Mouse (Mus musculus) heart, postnatal 10 days (tissue): Measurements from ENCODE around the gene Olfr1373. TPM values are rescaled to one million over a fixed set of nuclear protein-coding genes. Genes with fewer than 3 reads are reported as not detected.

ENCODE experiments used
- DNase-seq, 2 experiments: peaks; one replicate each; pipeline ENCODE4 v3.0.0; 2021
- intact Hi-C: fragments of 180-260 bp; cut with DNase I; formaldehyde crosslinking; loops from one replicate; pipeline ENCODE4 v1.15.1; 2025
- microRNA-seq, 2 experiments: library from miRNA; unstranded; fragments of <30 nt; microRNA quantifications; one replicate each; pipeline ENCODE4 v1.2.0; 2022
- total RNA-seq, 2 experiments: library from RNA; stranded (reverse); gene quantifications; 2 replicates each; pipeline ENCODE4 v1.2.3; 2021

Olfr1373 gene
- total RNA-seq, 2 experiments from 2014 or later = not detected

DNA sequence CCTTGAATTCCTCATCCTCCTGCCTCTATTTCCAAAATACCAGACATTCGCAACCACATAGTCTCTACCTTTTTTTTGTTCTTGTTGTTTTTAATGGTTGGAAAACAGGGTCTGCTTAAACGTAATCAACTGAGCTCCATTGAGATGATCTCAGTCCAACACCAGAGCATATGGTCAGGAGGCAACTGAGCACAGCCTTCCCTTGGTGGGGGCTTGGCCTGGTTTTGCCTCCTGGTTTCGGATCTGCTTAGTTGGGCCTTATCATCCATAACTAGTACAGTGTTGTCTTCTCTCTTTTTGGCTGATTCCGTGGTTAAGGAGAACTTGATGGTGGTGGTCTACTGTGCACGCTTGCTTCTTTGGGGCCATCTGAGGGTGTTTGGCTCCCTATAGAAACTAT lies 36.5 kb downstream of the Olfr1373 start:
- intact Hi-C loops = no loop called here
- DNase-seq = no peak

DNA sequence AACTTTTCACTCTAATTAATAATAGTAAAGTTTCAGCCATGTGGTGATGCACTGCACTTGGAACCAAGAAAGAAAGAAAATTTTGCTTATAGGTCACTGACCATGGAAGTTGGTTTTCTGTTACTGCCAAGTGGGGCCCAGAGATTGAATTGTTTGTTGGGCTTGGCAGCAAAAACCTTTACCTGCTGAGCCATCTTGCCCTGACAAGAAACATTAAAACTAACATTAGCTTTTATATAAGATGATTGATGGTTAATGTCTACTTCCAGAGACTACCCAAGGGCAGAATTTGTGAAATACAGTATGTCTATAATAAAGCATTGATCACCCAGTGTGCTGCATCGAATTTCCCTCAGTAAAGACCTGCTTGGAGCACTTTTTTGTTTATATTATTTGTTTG lies 38.9 kb downstream of the Olfr1373 start:
- intact Hi-C loops = no loop called here
- no peak for DNase-seq

DNA sequence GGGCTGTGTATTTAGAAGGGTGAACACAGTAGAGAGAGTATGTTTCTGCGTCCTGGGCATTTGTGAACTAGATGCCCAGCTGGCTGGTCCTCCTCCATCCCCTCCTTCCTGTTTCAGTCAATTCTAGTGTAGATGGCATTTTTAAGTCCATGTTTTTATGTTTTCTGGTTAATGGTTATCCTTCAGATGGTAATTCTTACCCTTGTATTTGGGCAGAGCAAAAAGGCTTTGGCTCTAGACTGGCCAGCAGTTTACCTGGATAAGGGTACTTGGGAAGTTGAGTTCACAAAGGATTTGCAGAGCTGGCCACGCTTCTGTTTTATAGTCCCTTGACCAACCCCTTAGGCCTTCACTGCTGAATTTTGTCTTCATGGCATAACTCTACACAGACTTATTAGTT lies 39.3 kb downstream of the Olfr1373 start:
- DNase-seq = no peak

DNA sequence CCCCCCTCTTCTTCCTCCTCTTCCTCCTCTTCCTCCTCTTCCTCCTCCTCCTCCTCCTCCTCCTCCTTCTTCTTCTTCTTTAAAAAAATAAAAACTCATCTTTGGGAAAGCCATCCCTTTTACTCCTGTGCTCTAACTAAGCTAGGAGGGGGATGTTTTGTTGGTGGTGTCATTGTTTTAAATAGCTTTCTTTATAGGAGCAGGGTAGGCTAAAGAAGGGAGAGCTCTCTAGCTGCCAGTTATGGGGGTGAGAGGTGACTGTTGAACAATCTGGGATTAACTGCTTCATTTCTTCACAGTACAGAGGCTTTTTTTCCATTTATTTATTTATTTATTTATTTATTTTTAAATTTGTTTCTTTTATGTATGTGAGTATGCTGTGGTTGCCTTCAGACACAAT lies 39.8 kb downstream of the Olfr1373 start:
- intact Hi-C loops = no loop called here
- DNase-seq = no peak

More for the DNA sequence above, 39.3 kb downstream of the Olfr1373 start:
- intact Hi-C loops = no loop called here

DNA sequence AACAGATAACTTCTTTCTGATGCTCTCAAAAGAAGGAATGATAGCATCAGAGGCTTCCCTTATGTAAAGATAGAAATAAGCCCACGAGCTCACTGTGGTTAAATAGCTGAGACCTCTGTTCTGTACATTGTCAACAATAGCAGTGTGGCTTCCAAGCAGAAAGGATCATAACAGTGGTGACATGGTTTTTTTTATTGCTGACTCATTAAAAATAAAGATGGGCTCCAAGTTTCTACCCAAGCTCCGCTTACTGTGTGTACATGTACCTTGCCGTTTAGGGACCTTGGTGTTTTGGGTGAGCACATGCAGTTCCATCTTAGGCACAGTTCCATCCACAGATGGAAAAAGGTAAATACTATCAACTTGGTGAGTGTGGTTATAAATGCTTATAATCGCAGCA lies 42.4 kb downstream of the Olfr1373 start:
- no peak for DNase-seq
- intact Hi-C loops = no loop called here

DNA sequence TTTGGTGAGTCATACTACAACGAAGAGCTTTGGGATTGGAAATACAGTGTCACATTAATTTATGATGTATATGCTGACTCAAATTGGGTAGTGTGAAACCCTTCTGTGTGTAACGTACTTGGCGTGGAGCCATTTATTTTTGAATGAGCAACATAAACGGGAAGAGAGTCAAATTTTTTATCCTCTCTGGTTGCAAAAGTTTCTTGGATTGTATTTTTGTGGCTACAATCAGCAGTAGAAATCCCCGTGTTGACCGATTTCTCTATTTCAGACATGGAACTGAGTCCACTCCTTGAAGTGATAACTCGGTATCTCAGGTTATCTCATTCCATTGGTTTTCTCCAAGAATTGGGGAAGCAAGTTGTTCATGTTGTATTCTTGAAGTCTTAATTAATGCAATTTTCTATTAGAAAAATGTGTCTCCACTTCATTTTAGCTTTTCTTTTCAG lies 45.5 kb downstream of the Olfr1373 start:
- intact Hi-C loops = loop anchor here (2.0 kb wide), 1 partner anchor 99 kb away; the partner anchor contains the start of gene Ube2b
- no peak for DNase-seq

DNA sequence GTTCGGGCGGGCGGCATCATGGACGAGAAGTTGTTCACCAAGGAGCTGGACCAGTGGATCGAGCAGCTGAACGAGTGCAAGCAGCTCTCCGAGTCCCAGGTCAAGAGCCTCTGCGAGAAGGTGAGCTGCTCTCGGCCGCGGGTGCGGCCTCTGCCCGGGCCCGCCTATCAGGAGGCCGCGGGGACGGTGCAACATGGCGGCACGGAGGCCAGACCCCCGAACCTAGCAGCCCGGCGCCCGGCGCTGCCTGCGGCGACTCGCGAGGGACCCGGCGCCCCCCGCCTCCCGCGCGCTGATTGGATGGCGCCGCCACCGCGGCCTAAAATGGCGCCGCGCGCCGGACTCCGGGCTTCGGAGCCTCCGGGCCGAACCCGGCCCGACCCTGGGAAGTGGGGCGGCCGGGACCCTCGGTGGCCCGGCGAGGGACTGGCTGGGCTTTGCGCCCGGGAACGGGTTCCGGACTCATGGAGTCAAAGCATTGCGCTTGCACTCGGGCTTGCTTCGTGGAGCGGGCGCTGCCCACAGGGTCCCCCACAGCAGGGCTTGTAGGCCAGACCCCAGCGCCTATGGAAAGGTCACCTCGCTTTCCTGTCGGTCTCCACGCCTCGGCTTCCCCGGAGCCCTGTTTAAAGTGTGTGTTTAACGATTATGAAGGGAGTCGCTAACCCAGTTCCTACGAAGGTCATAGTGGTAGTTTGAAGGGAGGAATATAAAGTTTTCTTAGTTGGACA lies 46.1 kb downstream of the Olfr1373 start:
- peak; percentile 84 to 85 for DNase-seq
- intact Hi-C loops = loop anchor here (2.0 kb wide), 1 partner anchor 98 kb away; the partner anchor contains the start of gene Ube2b

DNA sequence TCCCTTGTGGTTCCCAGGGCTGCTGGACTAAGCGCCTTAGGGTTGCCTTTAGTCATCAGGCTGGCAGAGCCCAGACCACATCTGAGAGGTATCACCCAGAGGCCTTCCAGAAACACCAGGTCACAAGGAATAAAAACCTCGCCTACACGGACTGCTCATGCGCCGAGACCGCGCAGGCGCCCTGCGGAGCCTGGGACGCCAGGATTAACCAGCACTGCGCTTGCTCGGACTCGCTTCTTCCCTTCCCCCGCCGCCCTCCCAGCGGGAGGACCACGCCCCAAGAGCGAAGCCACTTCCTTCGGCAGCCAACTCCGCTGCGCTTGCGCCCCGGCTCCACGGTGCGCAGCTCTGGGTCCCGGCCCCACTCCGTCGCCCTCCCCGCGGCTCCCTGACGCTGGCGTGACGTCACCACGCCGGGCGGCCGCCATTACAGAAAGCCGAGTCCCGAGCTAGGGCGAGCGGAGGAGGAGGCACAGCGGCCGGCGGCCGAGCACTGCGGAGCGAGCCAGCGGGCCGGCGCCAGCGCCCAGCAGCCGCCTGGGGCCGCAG lies 46.9 kb downstream of the Olfr1373 start, which contains the start of gene Ppp2ca:
Gene Ppp2ca (plus strand): TSS at position 284 of the 549 bp plus-strand sequence.
- DNase-seq = peak; percentile 98 to 99
- intact Hi-C loops = loop anchor here (2.0 kb wide), 1 partner anchor 98 kb away; the partner anchor contains the start of gene Ube2b

DNA sequence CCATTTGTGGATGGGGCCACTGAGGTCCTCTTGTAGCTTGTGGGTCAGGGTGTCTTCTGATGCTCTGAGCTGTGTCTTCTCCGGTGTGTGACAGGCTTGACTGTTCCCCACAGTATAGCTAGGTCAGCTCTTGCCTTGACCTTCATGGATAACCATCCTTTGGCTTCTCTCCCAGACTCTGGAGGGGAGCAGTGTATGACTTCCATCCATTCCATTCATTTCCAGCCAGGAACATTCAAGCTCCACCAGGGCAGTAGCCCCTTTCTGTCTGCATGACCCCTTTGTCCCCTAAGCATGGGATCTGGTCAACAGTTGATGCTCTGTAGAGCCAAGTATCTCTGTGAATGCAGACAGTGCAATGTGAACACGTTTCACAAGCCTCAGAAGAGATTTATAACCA lies 47.7 kb downstream of the Olfr1373 start:
- intact Hi-C loops = no loop called here
- DNase-seq = peak in 1 of 2 experiments; percentile 38

DNA sequence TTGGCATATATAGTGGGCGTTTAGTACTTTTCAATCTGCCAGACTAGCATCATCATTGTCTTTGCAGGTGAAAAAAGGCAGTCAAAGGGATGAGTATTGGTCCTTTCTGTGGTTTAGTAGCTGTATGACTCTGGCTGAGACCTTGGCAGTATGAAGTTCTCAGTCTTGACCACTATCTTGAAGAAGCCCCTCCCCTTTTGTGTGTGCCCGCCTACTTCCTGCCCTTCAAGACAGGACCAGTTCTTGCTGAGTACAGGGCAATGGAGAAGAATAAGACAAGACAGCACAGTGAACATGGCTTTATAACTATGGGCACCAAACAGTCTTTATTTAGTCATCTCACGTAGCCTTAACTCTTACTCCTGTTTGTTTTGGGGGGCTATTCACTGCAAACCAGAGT lies 48.3 kb downstream of the Olfr1373 start:
- intact Hi-C loops = no loop called here
- DNase-seq = no peak

Small RNA genes within 50 kb of the gene (microRNA-seq; reads per million reads assigned to microRNA genes)
- 0 reads per million in 2 experiments for gene Gm24157
- 7.1 to 10.8 reads per million in 2 experiments for gene Mir3061

Other genes starting within 250 kb of the Olfr1373 start
- 10 to 100 TPM; 20.3 to 21.0 TPM for gene Cdkn2aipnl, start 177.9 kb downstream of the Olfr1373 start, total RNA-seq
- 100 to 1,000 TPM; 188 to 192 TPM for gene Ube2b, start 144.8 kb downstream of the Olfr1373 start, total RNA-seq
- gene Cdkl3, start 141.3 kb downstream of the Olfr1373 start, total RNA-seq = 10 to 100 TPM in 1 of 2 experiments, 1 to 10 TPM in 1; 7.9 to 10.2 TPM
- gene Ppp2ca, start 46.8 kb downstream of the Olfr1373 start, total RNA-seq = 10 to 100 TPM; 74.3 to 75.9 TPM
- gene Olfr1371, start 68.5 kb upstream of the Olfr1373 start, total RNA-seq = not detected
- gene Skp1a, start 86.5 kb upstream of the Olfr1373 start, total RNA-seq = 100 to 1,000 TPM; 239 to 266 TPM
- gene Tcf7, start 137.5 kb upstream of the Olfr1373 start, total RNA-seq = 1 to 10 TPM; 3.3 to 6.2 TPM
- 100 to 1,000 TPM; 861 to 884 TPM for gene Vdac1, start 215.3 kb upstream of the Olfr1373 start, total RNA-seq